Comparison of ENCODE assay signal across 21 mouse cellular contexts in genomic region chr4:22803665-22804064, GRCm38 (mm10).
DNase-seq lines count a peak whose midpoint lies in the region; ATAC-seq and TF ChIP-seq lines count a peak whose summit lies in the region.
"Had no signal": no experiment of that assay in that cellular context is flagged by ENCODE, and none has a peak within 500 bp of the region (broad histone marks: within the 10 kb centered on the region; RNA-seq: fewer than 3 reads in every experiment).

No protein-coding gene starts in this region.

- H3K4me2 ChIP-seq in hindbrain, embryonic 12.5 days (replicated peaks) = no peak overlapping the region
- no peak overlapping the region for H3K4me2 ChIP-seq in midbrain, embryonic 12.5 days (replicated peaks)
- H3K4me2 ChIP-seq in midbrain, postnatal 0 days (ENCODE audit: low read depth, low read length, poor library complexity, severe bottlenecking) = no peak overlapping the region
- H3K4me2 ChIP-seq in forebrain, embryonic 14.5 days (ENCODE audit: low read length) = no peak overlapping the region
- H3K4me2 ChIP-seq: heart, embryonic 13.5 days; hindbrain, embryonic 15.5 days had no signal

- no peak overlapping the region for H3K27ac ChIP-seq in hindbrain, embryonic 10.5 days
- no peak overlapping the region for H3K27ac ChIP-seq in hindbrain, embryonic 12.5 days
- H3K27ac ChIP-seq in midbrain, embryonic 12.5 days (replicated peaks) = no peak overlapping the region; the same call in 1 of the 2 replicates
- H3K27ac ChIP-seq in midbrain, postnatal 0 days (ENCODE audit: low read depth, low read length) = no peak overlapping the region
- H3K27ac ChIP-seq in embryonic facial prominence, embryonic 10.5 days (replicated peaks) = no peak overlapping the region
- no peak overlapping the region for H3K27ac ChIP-seq in forebrain, embryonic 14.5 days (ENCODE audit: low read depth, low read length)
- H3K27ac ChIP-seq: gastrocnemius, adult 2 months; heart, embryonic 13.5 days; hindbrain, embryonic 15.5 days had no signal

- no peak overlapping the region for H3K4me3 ChIP-seq in hindbrain, embryonic 10.5 days
- H3K4me3 ChIP-seq in hindbrain, embryonic 12.5 days = no peak overlapping the region
- H3K4me3 ChIP-seq in midbrain, embryonic 12.5 days = no peak overlapping the region
- no peak overlapping the region for H3K4me3 ChIP-seq in midbrain, postnatal 0 days (ENCODE audit: low read depth, low read length)
- no peak overlapping the region for H3K4me3 ChIP-seq in embryonic facial prominence, embryonic 10.5 days
- H3K4me3 ChIP-seq in forebrain, embryonic 14.5 days (ENCODE audit: low read depth, low read length) = no peak overlapping the region
- H3K4me3 ChIP-seq: gastrocnemius, adult 2 months; heart, embryonic 13.5 days; hindbrain, embryonic 15.5 days had no signal

- peaks cover 13% of the 10 kb centered on the region for H3K4me1 ChIP-seq in hindbrain, embryonic 10.5 days (replicated peaks)
- H3K4me1 ChIP-seq in hindbrain, embryonic 12.5 days = no peaks in the 10 kb centered on the region
- H3K4me1 ChIP-seq in midbrain, embryonic 12.5 days = peaks cover 4% of the 10 kb centered on the region; the same call in 1 of the 2 replicates
- H3K4me1 ChIP-seq in midbrain, postnatal 0 days (ENCODE audit: insufficient read depth, low read length) = no peaks in the 10 kb centered on the region
- no peaks in the 10 kb centered on the region for H3K4me1 ChIP-seq in embryonic facial prominence, embryonic 10.5 days
- no peaks in the 10 kb centered on the region for H3K4me1 ChIP-seq in forebrain, embryonic 14.5 days (ENCODE audit: control insufficient read depth, insufficient read depth, low read length)
- H3K4me1 ChIP-seq: heart, embryonic 13.5 days; hindbrain, embryonic 15.5 days had no signal

- H3K9ac ChIP-seq in hindbrain, embryonic 12.5 days = no peak overlapping the region
- no peak overlapping the region for H3K9ac ChIP-seq in midbrain, embryonic 12.5 days (replicated peaks)
- H3K9ac ChIP-seq in midbrain, postnatal 0 days (replicated peaks; ENCODE audit: low read length, poor library complexity, severe bottlenecking) = no peak overlapping the region
- H3K9ac ChIP-seq in forebrain, embryonic 14.5 days (ENCODE audit: low read length) = no peak overlapping the region
- H3K9ac ChIP-seq: heart, embryonic 13.5 days; hindbrain, embryonic 15.5 days had no signal

- 24% methylated on average over 3 of the region's 3 CpGs for WGBS in hindbrain, embryonic 10.5 days
- WGBS in hindbrain, embryonic 12.5 days = 19% methylated on average over 3 of the region's 3 CpGs
- 14% methylated on average over 3 of the region's 3 CpGs for WGBS in midbrain, embryonic 12.5 days
- 28% methylated on average over 3 of the region's 3 CpGs for WGBS in midbrain, postnatal 0 days
- WGBS in embryonic facial prominence, embryonic 10.5 days = 26% methylated on average over 3 of the region's 3 CpGs
- 37% methylated on average over 3 of the region's 3 CpGs for WGBS in forebrain, embryonic 14.5 days

- H3K9me3 ChIP-seq in hindbrain, embryonic 10.5 days = no peaks in the 10 kb centered on the region
- no peaks in the 10 kb centered on the region for H3K9me3 ChIP-seq in hindbrain, embryonic 12.5 days (replicated peaks)
- no peaks in the 10 kb centered on the region for H3K9me3 ChIP-seq in midbrain, embryonic 12.5 days
- H3K9me3 ChIP-seq in midbrain, postnatal 0 days (ENCODE audit: low read length) = no peaks in the 10 kb centered on the region
- H3K9me3 ChIP-seq in embryonic facial prominence, embryonic 10.5 days = no peaks in the 10 kb centered on the region
- no peaks in the 10 kb centered on the region for H3K9me3 ChIP-seq in forebrain, embryonic 14.5 days (replicated peaks; ENCODE audit: control insufficient read depth, low read length)
- H3K9me3 ChIP-seq: heart, embryonic 13.5 days; hindbrain, embryonic 15.5 days had no signal

- peak; percentile 10 for DNase-seq in hindbrain, embryonic 10.5 days (ENCODE audit: low spot score)
- no peak for DNase-seq in midbrain, postnatal 0 days (ENCODE audit: low spot score)
- DNase-seq in embryonic facial prominence, embryonic 10.5 days (ENCODE audit: low spot score) = peak; percentile 29
- no peak for DNase-seq in cerebellum, adult 11-12 months
- DNase-seq in forebrain, embryonic 14.5 days (ENCODE audit: low spot score) = no peak
- DNase-seq: adrenal gland, adult 2 months; adrenal gland, postnatal 25 days; cerebellum, adult 8-10 months; cerebellum, postnatal 14 days; gastrocnemius, adult 2 months; gastrocnemius, postnatal 25 days; heart, postnatal 36 days; kidney, adult 2 months had no signal

- ATAC-seq in hindbrain, embryonic 12.5 days (ENCODE audit: low FRiP score) = no peak
- ATAC-seq in midbrain, embryonic 12.5 days (ENCODE audit: low FRiP score, low read depth) = peak; percentile 27; the same call in 1 of the 2 replicates
- ATAC-seq in midbrain, postnatal 0 days (ENCODE audit: low FRiP score) = no peak
- no peak for ATAC-seq in forebrain, embryonic 14.5 days
- ATAC-seq: forebrain, embryonic 16.5 days; intestine, embryonic 16.5 days; Patski had no signal

- no peaks in the 10 kb centered on the region for H3K36me3 ChIP-seq in hindbrain, embryonic 10.5 days
- H3K36me3 ChIP-seq in hindbrain, embryonic 12.5 days = no peaks in the 10 kb centered on the region
- no peaks in the 10 kb centered on the region for H3K36me3 ChIP-seq in midbrain, embryonic 12.5 days
- no peaks in the 10 kb centered on the region for H3K36me3 ChIP-seq in midbrain, postnatal 0 days (ENCODE audit: insufficient read depth, low read length)
- H3K36me3 ChIP-seq in embryonic facial prominence, embryonic 10.5 days (replicated peaks) = no peaks in the 10 kb centered on the region
- no peaks in the 10 kb centered on the region for H3K36me3 ChIP-seq in forebrain, embryonic 14.5 days (ENCODE audit: control insufficient read depth, insufficient read depth, low read length)
- H3K36me3 ChIP-seq: heart, embryonic 13.5 days; hindbrain, embryonic 15.5 days had no signal

- no peaks in the 10 kb centered on the region for H3K27me3 ChIP-seq in hindbrain, embryonic 10.5 days (ENCODE audit: insufficient read depth, poor library complexity, severe bottlenecking)
- H3K27me3 ChIP-seq in hindbrain, embryonic 12.5 days = no peaks in the 10 kb centered on the region
- H3K27me3 ChIP-seq in midbrain, embryonic 12.5 days = no peaks in the 10 kb centered on the region
- H3K27me3 ChIP-seq in midbrain, postnatal 0 days (ENCODE audit: insufficient read depth, low read length) = no peaks in the 10 kb centered on the region
- no peaks in the 10 kb centered on the region for H3K27me3 ChIP-seq in embryonic facial prominence, embryonic 10.5 days (replicated peaks; ENCODE audit: low read depth, poor library complexity, severe bottlenecking)
- H3K27me3 ChIP-seq in forebrain, embryonic 14.5 days (replicated peaks; ENCODE audit: control insufficient read depth, insufficient read depth, low read length) = no peaks in the 10 kb centered on the region
- H3K27me3 ChIP-seq: CH12.LX; heart, embryonic 13.5 days; hindbrain, embryonic 15.5 days; Patski had no signal

- TF ChIP-seq CTCF in midbrain, postnatal 0 days (IDR thresholded peaks at IDR 0.05) = no peak

Comparison
In these comparisons a context has a peak if more than half of its experiments do, and no peak if none do; other contexts are left out.
1. DNase-seq: peak in hindbrain, embryonic 10.5 days (single experiment) and embryonic facial prominence, embryonic 10.5 days (single experiment); none in midbrain, postnatal 0 days (single experiment), cerebellum, adult 11-12 months (single experiment) and forebrain, embryonic 14.5 days (single experiment).